Mouse (Mus musculus) kidney, embryonic 15.5 days (tissue): Measurements from ENCODE around the gene Gjb1. TPM values are rescaled to one million over a fixed set of nuclear protein-coding genes. Genes with fewer than 3 reads are reported as not detected.

Source experiments
- ATAC-seq: fragments of 200-750 bp; cut with Nextera tagmentation; replicated peaks from 2 replicates; pipeline ENCODE4 v1.8.0; 2017; ENCODE audit warnings: moderate TSS enrichment; ENCODE audit not compliant: low FRiP score
- H3K27ac ChIP-seq: fragments of 300-500 bp; sonication (generic); 2 replicates; pipeline ENCODE4 v1.5.1; 2015; ENCODE audit warnings: mild to moderate bottlenecking, inconsistent platforms
- H3K27me3 ChIP-seq: fragments of 300-500 bp; sonication (generic); 2 replicates; pipeline ENCODE4 v1.6.1; 2015; ENCODE audit warnings: inconsistent platforms
- H3K36me3 ChIP-seq: fragments of 300-500 bp; sonication (generic); 2 replicates; pipeline ENCODE4 v1.6.1; 2015; ENCODE audit warnings: inconsistent platforms
- H3K4me1 ChIP-seq: fragments of 300-500 bp; sonication (generic); 2 replicates; pipeline ENCODE4 v1.6.1; 2015; ENCODE audit warnings: inconsistent platforms
- H3K4me2 ChIP-seq: fragments of 300-500 bp; sonication (generic); 2 replicates; pipeline ENCODE4 v1.6.1; 2015; ENCODE audit warnings: moderate library complexity, mild to moderate bottlenecking, inconsistent platforms
- H3K4me3 ChIP-seq: fragments of 300-500 bp; sonication (generic); replicated peaks from 2 replicates; pipeline ENCODE4 v1.5.1; 2015; ENCODE audit warnings: mild to moderate bottlenecking, inconsistent platforms
- H3K9ac ChIP-seq: fragments of 300-500 bp; sonication (generic); 2 replicates; pipeline ENCODE4 v1.6.1; 2015; ENCODE audit warnings: mild to moderate bottlenecking, inconsistent platforms
- H3K9me3 ChIP-seq: fragments of 300-500 bp; sonication (generic); replicated peaks from 2 replicates; pipeline ENCODE4 v1.6.1; 2016; ENCODE audit warnings: inconsistent platforms
- WGBS: fragments of 180-500 bp; shearing (Covaris S2); methylation state at CpG from one replicate; pipeline ENCODE4 v1.1.7; 2015; ENCODE audit warnings: mixed read lengths; 5-methylcytosine and 5-hydroxymethylcytosine counted together
- polyA plus RNA-seq: library from polyadenylated mRNA; unstranded; fragments of >200 nt; fragmentation: Nextera tagmentation; extraction: Ambion mirVana; gene quantifications from 2 replicates; pipeline ENCODE4 v1.2.1, GENCODE M21; 2015

Gjb1 gene
- polyA plus RNA-seq, 1 experiment from 2014 or later = 21.4 TPM

- ATAC-seq = no peak
- H3K27me3 ChIP-seq = peaks cover 19% of the 10 kb centered on the region; the same call in 1 of the 2 replicates
- H3K4me1 ChIP-seq = 0 out of 2 replicates have a peak, but pooled peaks cover 5% of the 10 kb centered on the region
- H3K4me2 ChIP-seq = no peak overlapping the region
- H3K4me3 ChIP-seq = no peak overlapping the region
- no peak overlapping the region for H3K27ac ChIP-seq
- H3K9ac ChIP-seq = no peak overlapping the region
- H3K36me3 ChIP-seq = no peaks in the 10 kb centered on the region
- WGBS = 71% methylated on average over 7 of the region's 7 CpGs
- no peaks in the 10 kb centered on the region for H3K9me3 ChIP-seq
These were observed 7.2 kb upstream of the Gjb1 start for GRCm38 (mm10) chrX:101369001-101369400.

GRCm38 (mm10) chrX:101370573-101370972 lies 5.6 kb upstream of the Gjb1 start:
- Histone ChIP-seq H3K27me3 (peaks cover 23% of the 10 kb centered on the region; the same call in 1 of the 2 replicates), H3K4me2 (no peak overlapping the region), H3K9me3 (no peaks in the 10 kb centered on the region), H3K4me1 (0 out of 2 replicates have a peak, but pooled peaks cover 5% of the 10 kb centered on the region), H3K4me3 (no peak overlapping the region), H3K9ac (no peak overlapping the region), H3K36me3 (no peaks in the 10 kb centered on the region), H3K27ac (no peak overlapping the region)
- 78% methylated on average over 3 of the region's 3 CpGs for WGBS
- no peak for ATAC-seq

DNA sequence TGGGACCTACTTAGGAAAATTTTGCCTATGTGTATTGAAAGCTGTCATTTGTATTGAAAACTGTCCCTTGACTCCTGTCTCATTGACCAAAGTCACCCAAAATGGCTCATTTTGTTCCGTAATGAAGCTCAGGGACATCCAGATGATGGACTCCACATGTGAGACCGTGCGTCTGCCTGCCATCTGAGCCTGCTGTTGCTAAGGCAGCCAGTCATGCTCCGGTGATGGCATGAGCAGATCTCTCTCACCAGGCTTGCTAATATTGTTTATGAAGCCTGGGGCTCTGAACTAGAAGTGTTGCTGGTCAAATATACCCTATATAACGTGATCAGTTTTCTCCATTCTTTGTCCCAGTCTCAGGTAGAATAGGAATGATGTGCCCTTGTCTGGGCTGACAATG lies 3.2 kb upstream of the Gjb1 start:
- Histone ChIP-seq H3K36me3 (no peaks in the 10 kb centered on the region), H3K27me3 (peaks cover 39% of the 10 kb centered on the region), H3K4me1 (0 out of 2 replicates have a peak, but pooled peaks cover 5% of the 10 kb centered on the region), H3K4me3 (no peak overlapping the region), H3K4me2 (no peak overlapping the region), H3K9ac (no peak overlapping the region), H3K9me3 (no peaks in the 10 kb centered on the region), H3K27ac (0 out of 2 replicates have a peak overlapping the region, but pooled peaks have one; percentile 41)
- 50% methylated on average over 5 of the region's 5 CpGs for WGBS
- peak; percentile 58; the same call in 1 of the 2 replicates for ATAC-seq

GRCm38 (mm10) chrX:101377076-101377475 lies 898 bp downstream of the Gjb1 start:
- Histone ChIP-seq H3K27ac (peak overlapping the region; percentile 71), H3K27me3 (peaks cover 60% of the 10 kb centered on the region), H3K36me3 (no peaks in the 10 kb centered on the region), H3K4me1 (0 out of 2 replicates have a peak, but pooled peaks cover 5% of the 10 kb centered on the region), H3K4me3 (0 out of 2 replicates have a peak overlapping the region, but pooled peaks have one; percentile 2), H3K9ac (no peak overlapping the region), H3K9me3 (no peaks in the 10 kb centered on the region), H3K4me2 (0 out of 2 replicates have a peak overlapping the region, but pooled peaks have one; percentile 21)
- ATAC-seq = peak; percentile 88
- 56% methylated on average over 4 of the region's 4 CpGs for WGBS

GRCm38 (mm10) chrX:101379744-101380143 lies 3.6 kb downstream of the Gjb1 start:
- Histone ChIP-seq H3K36me3 (no peaks in the 10 kb centered on the region), H3K4me3 (no peak overlapping the region), H3K4me2 (no peak overlapping the region), H3K27ac (no peak overlapping the region), H3K4me1 (0 out of 2 replicates have a peak, but pooled peaks cover 4% of the 10 kb centered on the region), H3K9me3 (no peaks in the 10 kb centered on the region), H3K9ac (no peak overlapping the region), H3K27me3 (peaks cover 77% of the 10 kb centered on the region)
- ATAC-seq = no peak
- WGBS = 50% methylated on average over 1 of the region's 1 CpGs

- Histone ChIP-seq H3K27ac (no peak overlapping the region), H3K27me3 (peaks cover 81% of the 10 kb centered on the region), H3K4me1 (0 out of 2 replicates have a peak, but pooled peaks cover 4% of the 10 kb centered on the region), H3K9me3 (no peaks in the 10 kb centered on the region), H3K4me3 (no peak overlapping the region), H3K36me3 (no peaks in the 10 kb centered on the region), H3K9ac (no peak overlapping the region), H3K4me2 (no peak overlapping the region)
- no peak; the same call in 1 of the 2 replicates for ATAC-seq
- 31% methylated on average over 18 of the region's 18 CpGs for WGBS
These were observed 7.3 kb downstream of the Gjb1 start for GRCm38 (mm10) chrX:101383455-101383854.

- peak overlapping the region; percentile 52 for H3K4me2 ChIP-seq
- 0 out of 2 replicates have a peak, but pooled peaks cover 4% of the 10 kb centered on the region for H3K4me1 ChIP-seq
- H3K36me3 ChIP-seq = no peaks in the 10 kb centered on the region
- H3K27me3 ChIP-seq = peaks cover 73% of the 10 kb centered on the region
- ATAC-seq = peak; percentile 33; the same call in 1 of the 2 replicates
- peak overlapping the region; percentile 26 for H3K4me3 ChIP-seq
- no peak overlapping the region for H3K27ac ChIP-seq
- H3K9ac ChIP-seq = no peak overlapping the region
- H3K9me3 ChIP-seq = no peaks in the 10 kb centered on the region
- WGBS = 18% methylated on average over 32 of the region's 32 CpGs
These were observed 8.4 kb downstream of the Gjb1 start for GRCm38 (mm10) chrX:101384439-101385137.

GRCm38 (mm10) chrX:101386222-101386621 lies 10.0 kb downstream of the Gjb1 start:
- H3K36me3 ChIP-seq = no peaks in the 10 kb centered on the region
- no peak overlapping the region for H3K4me3 ChIP-seq
- no peak overlapping the region for H3K27ac ChIP-seq
- WGBS = 40% methylated on average over 4 of the region's 4 CpGs
- H3K9ac ChIP-seq = no peak overlapping the region
- H3K4me2 ChIP-seq = no peak overlapping the region
- H3K27me3 ChIP-seq = peaks cover 60% of the 10 kb centered on the region
- 0 out of 2 replicates have a peak, but pooled peaks cover 4% of the 10 kb centered on the region for H3K4me1 ChIP-seq
- ATAC-seq = no peak
- no peaks in the 10 kb centered on the region for H3K9me3 ChIP-seq

DNA sequence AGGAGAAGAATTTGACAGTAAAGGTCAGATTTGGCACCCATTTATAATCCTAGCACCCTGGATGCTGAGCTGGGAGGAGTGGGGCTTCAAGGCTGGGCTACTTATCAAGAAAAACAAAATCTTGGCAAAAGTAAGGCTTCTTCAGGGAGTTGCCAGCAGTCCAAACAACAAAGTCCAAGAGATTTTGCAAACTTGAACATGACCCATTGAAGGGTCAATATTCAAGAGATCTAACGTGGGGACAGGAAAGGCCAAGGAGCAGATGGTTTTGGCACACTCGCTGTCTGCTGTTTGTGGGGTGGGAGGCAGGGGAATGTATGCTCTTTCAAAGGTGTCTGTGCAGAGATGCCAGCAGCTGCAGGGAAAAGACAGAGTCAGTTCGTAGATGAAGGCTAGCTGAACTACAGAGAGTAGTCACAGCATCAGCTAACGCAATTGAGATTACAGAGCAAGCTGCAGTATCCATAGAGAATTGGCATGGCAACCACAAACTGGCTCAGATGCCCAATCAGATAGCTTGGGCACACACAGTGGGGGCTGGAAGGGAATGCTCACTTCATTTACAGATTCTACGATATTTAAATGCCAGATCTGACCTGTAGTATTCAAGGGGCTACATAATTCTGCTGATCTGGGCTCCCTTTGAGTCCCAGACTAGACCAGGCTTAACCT lies 12.8 kb downstream of the Gjb1 start:
- ATAC-seq = no peak
- no peak overlapping the region for H3K9ac ChIP-seq
- no peaks in the 10 kb centered on the region for H3K9me3 ChIP-seq
- peaks cover 32% of the 10 kb centered on the region for H3K27me3 ChIP-seq
- 0 out of 2 replicates have a peak, but pooled peaks cover 4% of the 10 kb centered on the region for H3K4me1 ChIP-seq
- no peak overlapping the region for H3K4me2 ChIP-seq
- no peak overlapping the region for H3K4me3 ChIP-seq
- H3K27ac ChIP-seq = no peak overlapping the region
- H3K36me3 ChIP-seq = no peaks in the 10 kb centered on the region
- 64% methylated on average over 5 of the region's 5 CpGs for WGBS

DNA sequence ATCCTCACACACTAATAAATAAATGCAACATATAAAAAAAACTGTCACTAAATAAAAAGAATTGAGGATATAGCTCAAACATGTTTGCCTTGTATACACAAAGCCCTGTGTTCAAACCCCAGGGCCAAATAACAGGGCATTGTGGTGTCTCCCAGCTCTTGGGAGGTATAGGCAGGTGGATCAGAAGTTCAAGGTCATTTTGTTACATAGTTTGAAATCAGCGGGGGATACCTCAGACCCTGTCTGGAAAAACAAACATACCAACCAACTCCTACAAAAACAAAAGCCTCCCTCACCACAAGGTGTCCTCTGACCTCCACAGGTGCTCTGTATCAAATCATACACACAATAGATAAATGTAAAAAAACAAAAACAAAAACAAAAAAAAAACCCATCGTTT lies 18.2 kb downstream of the Gjb1 start:
- 55% methylated on average over 2 of the region's 2 CpGs for WGBS

GRCm38 (mm10) chrX:101396459-101396858 lies 20.3 kb downstream of the Gjb1 start:
- Histone ChIP-seq H3K27me3 (peaks cover 26% of the 10 kb centered on the region), H3K36me3 (no peaks in the 10 kb centered on the region), H3K4me3 (no peak overlapping the region), H3K4me2 (no peak overlapping the region), H3K4me1 (no peaks in the 10 kb centered on the region), H3K27ac (no peak overlapping the region), H3K9me3 (no peaks in the 10 kb centered on the region), H3K9ac (no peak overlapping the region)
- no peak for ATAC-seq
- WGBS = 25% methylated on average over 11 of the region's 11 CpGs

More for the DNA sequence above, 18.2 kb downstream of the Gjb1 start:
- H3K4me2 ChIP-seq = no peak overlapping the region
- no peak for ATAC-seq
- H3K9ac ChIP-seq = no peak overlapping the region
- H3K36me3 ChIP-seq = no peaks in the 10 kb centered on the region
- H3K4me3 ChIP-seq = no peak overlapping the region
- no peaks in the 10 kb centered on the region for H3K9me3 ChIP-seq
- peaks cover 22% of the 10 kb centered on the region for H3K27me3 ChIP-seq
- H3K27ac ChIP-seq = no peak overlapping the region
- H3K4me1 ChIP-seq = no peaks in the 10 kb centered on the region
